Mouse (Mus musculus) hindbrain, embryonic 15.5 days (tissue): ENCODE data around the gene Sv2b. TPM values are rescaled to one million over a fixed set of nuclear protein-coding genes. Genes with fewer than 3 reads are reported as not detected.

Experiments used
- ATAC-seq: fragments of 200-750 bp; cut with Nextera tagmentation; 2 replicates; pipeline ENCODE4 v1.8.0; 2017; ENCODE audit warnings: low read depth, moderate number of reproducible peaks, moderate TSS enrichment; ENCODE audit not compliant: low FRiP score
- H3K27ac ChIP-seq: fragments of 300-500 bp; sonication (generic); replicated peaks from 2 replicates; pipeline ENCODE4 v1.5.1; 2015; ENCODE audit warnings: mild to moderate bottlenecking, inconsistent platforms
- H3K27me3 ChIP-seq: fragments of 300-500 bp; sonication (generic); 2 replicates; pipeline ENCODE4 v1.6.1; 2015; ENCODE audit warnings: control low read depth, inconsistent platforms
- H3K36me3 ChIP-seq: fragments of 300-500 bp; sonication (generic); 2 replicates; pipeline ENCODE4 v1.6.1; 2015; ENCODE audit warnings: control low read depth, inconsistent platforms
- H3K4me1 ChIP-seq: fragments of 300-500 bp; sonication (generic); replicated peaks from 2 replicates; pipeline ENCODE4 v1.6.1; 2015; ENCODE audit warnings: control low read depth, inconsistent platforms
- H3K4me2 ChIP-seq: fragments of 300-500 bp; sonication (generic); 2 replicates; pipeline ENCODE4 v1.6.1; 2015; ENCODE audit warnings: moderate library complexity, mild to moderate bottlenecking, inconsistent platforms
- H3K4me3 ChIP-seq: fragments of 300-500 bp; sonication (generic); 2 replicates; pipeline ENCODE4 v1.5.1; 2015; ENCODE audit warnings: mild to moderate bottlenecking, inconsistent platforms
- H3K9ac ChIP-seq: fragments of 300-500 bp; sonication (generic); 2 replicates; pipeline ENCODE4 v1.6.1; 2015; ENCODE audit warnings: inconsistent platforms
- H3K9me3 ChIP-seq: fragments of 300-500 bp; sonication (generic); 2 replicates; pipeline ENCODE4 v1.6.1; 2016; ENCODE audit warnings: control low read depth, inconsistent platforms
- WGBS: fragments of 180-500 bp; shearing (Covaris S2); methylation state at CpG from one replicate; pipeline ENCODE4 v1.1.7; 2015; 5-methylcytosine and 5-hydroxymethylcytosine counted together
- polyA plus RNA-seq: library from polyadenylated mRNA; unstranded; fragments of >200 nt; fragmentation: Nextera tagmentation; extraction: Ambion mirVana; gene quantifications from 2 replicates; pipeline ENCODE4 v1.2.1, GENCODE M21; 2015

Gene Sv2b
- polyA plus RNA-seq, 1 experiment from 2014 or later = 18.6 TPM

DNA sequence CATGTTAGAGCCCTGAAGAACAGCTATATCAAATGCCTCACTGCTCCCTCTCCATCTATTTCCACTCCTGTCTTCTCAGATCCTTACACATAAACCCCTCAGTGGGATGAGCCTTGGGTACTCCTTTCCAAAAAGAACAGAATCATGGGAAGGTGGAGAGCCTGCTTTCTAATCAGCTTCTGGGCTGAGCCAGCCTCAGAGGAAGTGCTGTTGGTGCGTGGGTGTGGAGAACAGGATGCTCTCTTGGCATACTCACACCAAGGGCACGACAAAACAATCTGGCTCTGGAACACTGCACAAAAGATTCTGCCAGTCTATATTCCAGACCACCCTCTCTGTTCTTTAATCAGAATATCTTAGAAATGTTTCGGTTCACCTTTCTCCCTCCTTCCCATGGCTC, 26.1 kb downstream of the Sv2b start:
- Histone ChIP-seq H3K9me3 (no peaks in the 10 kb centered on the region), H3K4me1 (no peaks in the 10 kb centered on the region), H3K4me3 (no peak overlapping the region), H3K9ac (no peak overlapping the region), H3K27ac (no peak overlapping the region), H3K27me3 (no peaks in the 10 kb centered on the region), H3K4me2 (no peak overlapping the region), H3K36me3 (no peaks in the 10 kb centered on the region)
- 83% methylated on average over 3 of the region's 3 CpGs for WGBS
- no peak for ATAC-seq

DNA sequence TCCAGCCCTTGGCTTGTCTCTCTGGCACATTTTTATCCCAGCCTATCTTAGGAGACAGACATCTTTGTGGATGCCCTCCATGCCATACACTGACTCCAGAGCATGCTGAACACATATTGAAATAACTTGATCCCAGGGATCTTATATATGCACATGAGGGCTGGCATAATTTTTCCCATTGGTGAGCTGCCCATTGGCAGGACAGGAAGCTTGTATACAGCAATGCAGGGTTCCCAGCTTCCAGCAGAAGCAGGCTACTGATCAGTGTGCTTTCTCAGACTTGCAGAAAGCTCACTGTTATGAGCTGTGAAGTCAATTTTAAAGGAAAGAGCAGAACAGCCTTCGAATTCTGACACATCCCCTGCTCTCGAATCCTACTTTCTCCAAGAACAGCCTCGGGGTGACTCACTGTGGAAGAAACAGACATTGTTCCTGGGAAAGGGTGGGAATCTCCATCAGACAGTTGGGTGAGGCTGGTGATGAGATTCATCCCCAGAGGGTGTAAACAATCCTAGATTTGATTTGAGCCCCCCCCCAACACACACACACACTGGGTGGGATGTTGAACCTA, 26.9 kb downstream of the Sv2b start:
- no peaks in the 10 kb centered on the region for H3K9me3 ChIP-seq
- H3K4me2 ChIP-seq = no peak overlapping the region
- H3K27me3 ChIP-seq = no peaks in the 10 kb centered on the region
- H3K4me1 ChIP-seq = no peaks in the 10 kb centered on the region
- no peaks in the 10 kb centered on the region for H3K36me3 ChIP-seq
- no peak for ATAC-seq
- H3K9ac ChIP-seq = no peak overlapping the region
- no peak overlapping the region for H3K27ac ChIP-seq
- H3K4me3 ChIP-seq = no peak overlapping the region
- WGBS = 81% methylated on average over 3 of the region's 3 CpGs

DNA sequence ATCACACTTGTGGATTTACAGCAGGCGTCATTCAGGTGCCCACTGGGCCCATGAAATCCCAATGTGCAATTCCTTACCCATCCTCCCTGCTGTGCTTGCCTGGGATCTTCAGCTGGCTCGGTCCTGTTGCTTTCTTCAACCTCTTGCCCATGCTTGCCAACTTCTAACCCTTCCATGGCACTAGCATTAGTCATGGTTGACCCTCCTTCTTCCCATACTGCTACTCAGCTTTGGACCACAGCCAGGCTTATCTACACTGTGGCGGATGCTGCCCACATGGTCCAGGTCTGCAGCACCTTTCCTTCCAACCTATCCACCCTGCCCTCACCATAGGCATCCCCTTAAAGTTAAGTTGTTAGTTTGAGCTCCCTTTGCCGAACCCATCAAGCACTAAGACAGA, 28.0 kb downstream of the Sv2b start:
- no peaks in the 10 kb centered on the region for H3K4me1 ChIP-seq
- H3K4me2 ChIP-seq = no peak overlapping the region
- H3K27me3 ChIP-seq = no peaks in the 10 kb centered on the region
- WGBS = 83% methylated on average over 4 of the region's 4 CpGs
- H3K4me3 ChIP-seq = no peak overlapping the region
- ATAC-seq = no peak
- H3K36me3 ChIP-seq = no peaks in the 10 kb centered on the region
- no peak overlapping the region for H3K9ac ChIP-seq
- no peaks in the 10 kb centered on the region for H3K9me3 ChIP-seq
- H3K27ac ChIP-seq = no peak overlapping the region

DNA sequence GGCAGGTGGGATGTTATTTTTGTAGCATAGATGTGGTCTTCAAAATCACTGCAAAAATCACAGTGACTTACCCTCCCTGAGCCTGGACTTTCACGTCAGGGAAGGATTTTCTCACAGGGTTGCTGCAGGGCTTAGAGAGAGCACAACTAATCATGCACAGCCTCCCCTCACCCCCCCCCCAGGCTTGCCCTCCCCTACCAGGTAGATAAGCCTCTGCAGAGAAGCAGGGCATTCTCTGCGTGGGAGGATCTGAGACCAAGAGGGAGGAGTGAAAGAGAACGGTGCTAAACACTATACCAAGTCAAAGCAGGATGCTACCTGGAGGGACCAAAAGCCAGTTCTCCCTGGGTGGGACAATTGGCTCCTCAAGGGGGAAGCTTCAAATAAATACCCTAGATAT, 31.2 kb downstream of the Sv2b start:
- Histone ChIP-seq H3K9ac (no peak overlapping the region), H3K36me3 (no peaks in the 10 kb centered on the region), H3K4me1 (no peaks in the 10 kb centered on the region; the same call in 1 of the 2 replicates), H3K27me3 (no peaks in the 10 kb centered on the region), H3K4me2 (no peak overlapping the region), H3K27ac (no peak overlapping the region), H3K9me3 (no peaks in the 10 kb centered on the region), H3K4me3 (no peak overlapping the region)
- ATAC-seq = no peak
- 27% methylated on average over 3 of the region's 3 CpGs for WGBS

DNA sequence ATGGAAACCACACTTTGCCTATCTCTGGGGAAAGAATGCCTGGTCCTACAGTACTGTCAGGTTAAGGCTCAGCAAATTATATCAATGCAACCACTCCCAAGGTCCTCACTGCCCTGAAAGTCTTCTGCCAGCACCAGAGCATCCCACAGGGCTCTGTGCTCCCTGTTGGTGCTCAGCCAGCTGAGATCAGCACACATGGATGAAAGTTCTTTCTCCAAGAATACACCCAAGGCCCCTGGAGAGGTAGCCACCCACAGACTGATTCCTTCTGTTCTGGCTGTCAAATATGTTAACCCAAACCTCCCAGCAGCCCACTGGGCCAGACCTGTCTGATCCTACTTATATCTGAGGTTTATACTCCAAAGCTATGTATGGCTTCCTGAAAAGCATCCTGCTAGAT, 32.3 kb downstream of the Sv2b start:
- no peak overlapping the region for H3K9ac ChIP-seq
- no peak overlapping the region for H3K4me2 ChIP-seq
- no peaks in the 10 kb centered on the region; the same call in 1 of the 2 replicates for H3K4me1 ChIP-seq
- ATAC-seq = no peak
- no peaks in the 10 kb centered on the region for H3K27me3 ChIP-seq
- H3K4me3 ChIP-seq = no peak overlapping the region
- no peaks in the 10 kb centered on the region for H3K36me3 ChIP-seq
- H3K9me3 ChIP-seq = no peaks in the 10 kb centered on the region
- no peak overlapping the region for H3K27ac ChIP-seq

DNA sequence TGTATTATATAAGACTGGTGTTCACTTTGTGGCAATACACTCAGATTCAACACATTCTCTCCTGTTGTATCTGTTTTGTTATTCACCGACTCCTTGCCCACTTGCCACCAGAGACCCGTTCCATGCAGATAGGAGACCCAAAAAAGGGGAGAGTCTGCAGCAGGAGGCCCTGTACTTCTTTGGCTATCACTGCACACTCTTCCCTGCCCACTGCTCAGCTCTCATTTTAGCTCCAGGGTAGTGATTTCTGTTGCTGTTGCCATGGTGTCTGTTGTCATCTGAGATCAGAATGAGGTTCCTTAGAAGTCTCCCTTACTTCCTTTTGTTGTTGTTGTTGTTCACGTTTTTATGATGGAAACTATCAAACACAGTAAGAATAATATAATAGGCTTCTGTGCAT, 34.5 kb downstream of the Sv2b start:
- H3K36me3 ChIP-seq = no peaks in the 10 kb centered on the region
- no peak for ATAC-seq
- H3K4me3 ChIP-seq = no peak overlapping the region
- H3K4me2 ChIP-seq = no peak overlapping the region
- H3K9me3 ChIP-seq = no peaks in the 10 kb centered on the region
- no peak overlapping the region for H3K27ac ChIP-seq
- H3K9ac ChIP-seq = no peak overlapping the region
- no peaks in the 10 kb centered on the region for H3K27me3 ChIP-seq
- WGBS = 62% methylated on average over 3 of the region's 3 CpGs
- H3K4me1 ChIP-seq = no peaks in the 10 kb centered on the region; the same call in 1 of the 2 replicates

DNA sequence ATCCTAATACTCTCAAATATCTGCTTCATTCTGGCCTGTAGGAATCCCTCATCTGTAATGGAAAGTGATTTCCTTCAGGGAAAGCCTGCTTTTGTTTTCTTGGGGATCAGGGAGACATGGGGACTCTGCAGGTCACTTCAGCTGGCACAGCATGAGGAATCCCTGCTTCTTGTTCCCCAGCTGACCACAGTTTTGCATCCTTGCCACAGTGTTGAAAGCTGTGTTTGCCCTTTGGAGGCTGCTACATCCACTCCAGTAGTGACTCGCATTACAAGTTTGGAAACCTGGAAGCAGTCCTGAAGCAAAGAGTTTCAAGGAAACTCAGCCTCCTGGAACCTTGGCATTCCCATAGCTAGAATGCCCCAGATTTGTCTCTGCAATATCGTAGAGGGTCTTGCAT, 35.4 kb downstream of the Sv2b start:
- no peak for ATAC-seq

DNA sequence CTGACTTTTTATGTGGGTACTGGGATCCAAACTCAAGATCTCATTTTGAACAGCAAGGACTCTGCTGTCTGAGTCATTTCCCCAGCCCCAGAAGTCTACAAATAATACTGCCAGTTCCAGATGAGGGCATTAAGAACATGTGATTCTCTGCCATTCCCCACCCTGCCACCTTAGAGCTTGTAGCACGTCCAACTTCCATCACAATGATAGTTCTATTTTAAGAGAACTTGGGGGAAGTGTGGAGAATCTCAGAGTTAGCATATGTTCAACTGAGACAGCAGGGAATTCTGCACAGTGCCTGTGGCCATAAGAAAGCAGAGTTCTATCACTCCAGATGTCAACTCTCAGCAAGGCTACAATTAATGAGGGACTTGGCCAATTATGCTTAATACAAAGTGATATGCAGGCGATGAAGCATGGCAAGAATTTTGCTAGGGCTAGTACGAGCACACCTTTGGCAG, 37.1 kb downstream of the Sv2b start:
- no peak overlapping the region for H3K4me2 ChIP-seq
- no peak overlapping the region for H3K9ac ChIP-seq
- no peak for ATAC-seq
- no peaks in the 10 kb centered on the region for H3K36me3 ChIP-seq
- no peaks in the 10 kb centered on the region; the same call in 1 of the 2 replicates for H3K4me1 ChIP-seq
- H3K4me3 ChIP-seq = no peak overlapping the region
- 54% methylated on average over 3 of the region's 3 CpGs for WGBS
- H3K27ac ChIP-seq = no peak overlapping the region; the same call in 1 of the 2 replicates
- no peaks in the 10 kb centered on the region for H3K9me3 ChIP-seq
- no peaks in the 10 kb centered on the region for H3K27me3 ChIP-seq

More for the DNA sequence above, 35.4 kb downstream of the Sv2b start:
- H3K4me3 ChIP-seq = no peak overlapping the region
- H3K27ac ChIP-seq = no peak overlapping the region
- no peak overlapping the region for H3K4me2 ChIP-seq
- no peaks in the 10 kb centered on the region for H3K27me3 ChIP-seq
- H3K4me1 ChIP-seq = no peaks in the 10 kb centered on the region; the same call in 1 of the 2 replicates
- no peaks in the 10 kb centered on the region for H3K36me3 ChIP-seq
- 66% methylated on average over 2 of the region's 2 CpGs for WGBS
- H3K9me3 ChIP-seq = no peaks in the 10 kb centered on the region
- H3K9ac ChIP-seq = no peak overlapping the region

DNA sequence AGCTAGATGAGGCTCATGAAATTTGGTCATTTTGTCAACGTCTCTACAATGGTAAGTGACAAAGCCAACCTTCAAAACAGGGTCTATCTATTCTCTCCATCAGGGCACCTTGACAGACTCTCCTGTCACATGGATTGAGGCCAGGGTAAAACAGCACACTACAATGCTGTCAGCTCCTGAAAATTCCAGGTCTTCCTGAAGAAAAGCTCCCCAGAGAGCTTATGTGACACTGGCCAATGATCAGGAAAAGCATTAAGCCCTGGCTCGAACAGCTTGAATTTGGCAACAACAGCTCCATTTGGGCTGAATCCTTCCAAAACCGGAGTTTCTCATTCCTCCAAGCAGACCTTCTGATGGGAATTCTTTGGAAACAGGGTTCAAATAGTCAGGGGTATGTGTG, 37.8 kb downstream of the Sv2b start:
- no peak overlapping the region for H3K27ac ChIP-seq
- H3K9me3 ChIP-seq = no peaks in the 10 kb centered on the region
- H3K27me3 ChIP-seq = no peaks in the 10 kb centered on the region
- no peak overlapping the region for H3K9ac ChIP-seq
- 79% methylated on average over 3 of the region's 3 CpGs for WGBS
- no peaks in the 10 kb centered on the region; the same call in 1 of the 2 replicates for H3K4me1 ChIP-seq
- H3K36me3 ChIP-seq = no peaks in the 10 kb centered on the region
- no peak overlapping the region for H3K4me2 ChIP-seq
- H3K4me3 ChIP-seq = no peak overlapping the region
- no peak for ATAC-seq

DNA sequence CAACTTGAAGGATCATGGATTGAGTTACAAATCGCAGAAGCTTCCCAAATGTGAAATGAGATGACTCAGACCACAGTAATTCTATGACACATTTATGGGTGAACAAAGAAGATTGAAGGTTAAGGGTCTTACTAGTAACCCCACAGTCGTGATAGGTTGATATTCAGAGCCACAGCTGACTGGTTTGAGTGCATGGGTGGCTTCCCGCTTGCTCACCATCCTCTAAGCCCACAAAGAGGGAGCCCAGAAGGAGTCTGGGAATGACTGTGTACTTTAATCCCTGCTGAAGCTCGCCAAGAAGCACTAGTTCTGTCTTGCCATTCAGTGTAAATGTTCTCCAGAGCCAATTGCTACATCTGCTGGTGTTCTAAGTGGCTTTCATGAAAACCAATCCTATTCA, 41.8 kb downstream of the Sv2b start:
- Histone ChIP-seq H3K4me3 (no peak overlapping the region), H3K4me2 (no peak overlapping the region), H3K4me1 (no peaks in the 10 kb centered on the region; the same call in 1 of the 2 replicates), H3K9ac (no peak overlapping the region), H3K9me3 (no peaks in the 10 kb centered on the region), H3K27me3 (no peaks in the 10 kb centered on the region), H3K27ac (no peak overlapping the region), H3K36me3 (no peaks in the 10 kb centered on the region)
- WGBS = 74% methylated on average over 4 of the region's 4 CpGs
- ATAC-seq = no peak

DNA sequence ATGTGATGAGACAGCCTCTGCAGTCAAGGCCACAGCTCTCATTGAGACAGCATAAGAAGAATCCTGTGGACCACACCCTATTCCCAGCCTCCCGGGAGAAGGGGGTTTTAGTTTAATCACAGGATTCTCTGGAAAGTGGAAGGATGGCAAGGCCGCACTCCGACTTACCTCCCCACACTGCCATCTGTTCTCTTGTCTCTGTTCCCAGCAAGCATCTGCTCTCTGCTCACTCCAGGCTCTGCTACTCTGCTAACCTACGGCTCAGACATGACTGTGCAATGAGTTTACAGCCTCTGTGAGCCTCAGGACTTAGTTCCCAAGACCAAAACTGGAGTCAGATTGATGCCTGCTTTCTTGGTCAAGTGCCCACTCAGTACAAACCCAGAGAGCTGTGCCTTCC, 43.8 kb downstream of the Sv2b start:
- H3K4me1 ChIP-seq = no peaks in the 10 kb centered on the region
- no peaks in the 10 kb centered on the region for H3K27me3 ChIP-seq
- H3K9me3 ChIP-seq = no peaks in the 10 kb centered on the region
- H3K4me2 ChIP-seq = no peak overlapping the region
- 62% methylated on average over 4 of the region's 4 CpGs for WGBS
- no peak overlapping the region for H3K9ac ChIP-seq
- no peaks in the 10 kb centered on the region for H3K36me3 ChIP-seq
- no peak overlapping the region for H3K4me3 ChIP-seq
- H3K27ac ChIP-seq = no peak overlapping the region
- peak; percentile 82 for ATAC-seq

DNA sequence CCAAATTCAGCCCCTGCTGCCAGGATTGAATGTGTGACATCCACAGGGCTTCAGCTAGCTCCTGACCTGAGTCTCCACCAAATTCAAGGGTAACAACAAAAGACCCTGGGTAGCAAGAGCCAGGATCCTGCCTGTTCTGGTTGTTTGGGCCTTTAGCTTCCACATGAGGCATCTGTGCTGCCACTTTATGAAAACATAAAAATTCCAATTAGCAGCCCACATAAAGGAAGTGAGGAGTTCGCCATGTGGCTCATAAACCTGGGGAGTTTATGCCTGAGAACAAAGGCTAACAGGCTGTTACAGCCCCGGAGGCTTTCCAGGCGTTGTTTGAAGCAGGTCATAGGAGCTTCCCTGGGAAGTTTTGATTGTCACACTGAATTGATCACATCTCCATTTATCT, 49.1 kb downstream of the Sv2b start:
- no peaks in the 10 kb centered on the region for H3K9me3 ChIP-seq
- no peak overlapping the region for H3K4me3 ChIP-seq
- ATAC-seq = no peak
- no peak overlapping the region for H3K4me2 ChIP-seq
- H3K4me1 ChIP-seq = no peaks in the 10 kb centered on the region
- no peak overlapping the region for H3K9ac ChIP-seq
- H3K27me3 ChIP-seq = no peaks in the 10 kb centered on the region
- 65% methylated on average over 3 of the region's 3 CpGs for WGBS
- no peak overlapping the region for H3K27ac ChIP-seq
- H3K36me3 ChIP-seq = no peaks in the 10 kb centered on the region

DNA sequence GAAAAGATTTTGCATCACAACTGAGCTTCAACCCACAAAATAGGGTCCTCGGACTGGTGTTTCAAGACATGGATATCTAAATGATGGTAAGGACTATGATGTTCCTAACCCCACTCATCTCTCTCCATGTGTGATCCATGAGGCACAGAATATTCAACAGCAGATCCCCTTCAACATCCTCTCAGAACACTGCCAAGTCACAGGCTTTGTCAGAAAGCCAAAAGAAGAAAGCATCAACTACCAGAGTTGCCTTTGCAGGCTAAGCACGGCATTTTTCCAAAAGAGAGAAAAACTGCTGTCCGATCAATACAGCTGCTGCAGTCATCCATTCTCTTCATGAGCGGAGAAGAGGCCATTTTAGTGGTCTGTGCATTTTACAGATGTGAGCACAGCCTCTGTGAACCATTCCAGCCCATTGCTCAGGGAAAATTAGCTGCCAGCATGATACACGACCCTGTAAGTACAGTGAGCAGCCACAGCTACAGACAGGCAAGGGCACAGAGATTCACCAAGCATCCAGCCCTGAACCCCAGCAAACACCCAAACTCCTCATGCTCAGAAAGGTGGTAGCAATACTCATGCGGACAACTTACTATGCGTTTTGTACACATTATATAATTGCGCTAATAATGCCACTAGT, 55.3 kb downstream of the Sv2b start:
- H3K36me3 ChIP-seq = no peaks in the 10 kb centered on the region
- H3K9me3 ChIP-seq = no peaks in the 10 kb centered on the region
- WGBS = 78% methylated on average over 8 of the region's 8 CpGs
- H3K27me3 ChIP-seq = no peaks in the 10 kb centered on the region
- no peaks in the 10 kb centered on the region for H3K4me1 ChIP-seq
- peak overlapping the region; percentile 45; the same call in 1 of the 2 replicates for H3K27ac ChIP-seq
- ATAC-seq = peak; percentile 34; the same call in 1 of the 2 replicates
- no peak overlapping the region for H3K4me3 ChIP-seq
- no peak overlapping the region for H3K4me2 ChIP-seq
- H3K9ac ChIP-seq = no peak overlapping the region
